Mouse (Mus musculus) testis, adult 2 months (tissue): ENCODE measurements around the gene Rassf5.

Experiments used
- CTCF ChIP-seq: fragments of 200-500 bp; IDR thresholded peaks from 2 replicates; pipeline ENCODE4 v1.5.1; 2012; ENCODE audit warnings: low read depth, mild to moderate bottlenecking, inconsistent platforms, low read length, moderate library complexity; ENCODE audit not compliant: control insufficient read depth, insufficient read depth, insufficient replicate concordance
- POLR2A ChIP-seq: fragments of 200-500 bp; IDR thresholded peaks from 2 replicates; pipeline ENCODE4 v1.6.1; 2012; ENCODE audit warnings: low read depth, mild to moderate bottlenecking, inconsistent platforms, low read length, moderate library complexity; ENCODE audit not compliant: control insufficient read depth

- TF ChIP-seq CTCF (no peak), POLR2A (no peak)
These were observed 103.6 kb downstream of the Rassf5 start for GRCm38 (mm10) chr1:131141449-131141848.
